Mouse (Mus musculus) embryonic facial prominence, embryonic 15.5 days (tissue): ENCODE measurements around the gene Ccnf. TPM values are rescaled to one million over a fixed set of nuclear protein-coding genes. Genes with fewer than 3 reads are reported as not detected.

Experiments used
- ATAC-seq: fragments of 200-750 bp; cut with Nextera tagmentation; 2 replicates; pipeline ENCODE4 v1.8.0; 2017; ENCODE audit warnings: low read depth, moderate TSS enrichment; ENCODE audit not compliant: insufficient number of reproducible peaks, low FRiP score, low TSS enrichment
- H3K27ac ChIP-seq: fragments of 300-500 bp; sonication (generic); replicated peaks from 2 replicates; pipeline ENCODE4 v1.5.1; 2015; ENCODE audit warnings: mild to moderate bottlenecking, inconsistent platforms
- H3K27me3 ChIP-seq: fragments of 300-500 bp; sonication (generic); 2 replicates; pipeline ENCODE4 v1.6.1; 2015; ENCODE audit warnings: inconsistent platforms
- H3K36me3 ChIP-seq: fragments of 300-500 bp; sonication (generic); 2 replicates; pipeline ENCODE4 v1.6.1; 2015; ENCODE audit warnings: mild to moderate bottlenecking, inconsistent platforms
- H3K4me1 ChIP-seq: fragments of 300-500 bp; sonication (generic); 2 replicates; pipeline ENCODE4 v1.6.1; 2015; ENCODE audit warnings: inconsistent platforms
- H3K4me2 ChIP-seq: fragments of 300-500 bp; sonication (generic); replicated peaks from 2 replicates; pipeline ENCODE4 v1.6.1; 2015; ENCODE audit warnings: mild to moderate bottlenecking, inconsistent platforms
- H3K4me3 ChIP-seq: fragments of 300-500 bp; sonication (generic); replicated peaks from 2 replicates; pipeline ENCODE4 v1.5.1; 2015; ENCODE audit warnings: mild to moderate bottlenecking, inconsistent platforms
- H3K9ac ChIP-seq: fragments of 300-500 bp; sonication (generic); 2 replicates; pipeline ENCODE4 v1.6.1; 2015; ENCODE audit warnings: inconsistent platforms
- H3K9me3 ChIP-seq: fragments of 300-500 bp; sonication (generic); replicated peaks from 2 replicates; pipeline ENCODE4 v1.6.1; 2016; ENCODE audit warnings: inconsistent platforms
- WGBS: fragments of 180-500 bp; shearing (Covaris S2); methylation state at CpG from one replicate; pipeline ENCODE4 v1.1.7; 2015; 5-methylcytosine and 5-hydroxymethylcytosine counted together
- polyA plus RNA-seq: library from polyadenylated mRNA; unstranded; fragments of >200 nt; fragmentation: Nextera tagmentation; extraction: Ambion mirVana; gene quantifications from 2 replicates; pipeline ENCODE4 v1.2.1, GENCODE M21; 2015

The Ccnf gene
- polyA plus RNA-seq, 1 experiment from 2014 or later, result 47.2 TPM

GRCm38 (mm10) chr17:24208641-24209042 lies 42.6 kb downstream of the Ccnf start:
- Histone ChIP-seq H3K9me3 (no peaks in the 10 kb centered on the region), H3K27ac (peak overlapping the region; percentile 93), H3K4me1 (peaks cover 91% of the 10 kb centered on the region), H3K27me3 (no peaks in the 10 kb centered on the region), H3K4me2 (peak overlapping the region; percentile 90), H3K36me3 (no peaks in the 10 kb centered on the region), H3K4me3 (peak overlapping the region; percentile 72), H3K9ac (peak overlapping the region; percentile 58)
- ATAC-seq, result no peak
- WGBS, result 4% methylated on average over 29 of the region's 29 CpGs

DNA sequence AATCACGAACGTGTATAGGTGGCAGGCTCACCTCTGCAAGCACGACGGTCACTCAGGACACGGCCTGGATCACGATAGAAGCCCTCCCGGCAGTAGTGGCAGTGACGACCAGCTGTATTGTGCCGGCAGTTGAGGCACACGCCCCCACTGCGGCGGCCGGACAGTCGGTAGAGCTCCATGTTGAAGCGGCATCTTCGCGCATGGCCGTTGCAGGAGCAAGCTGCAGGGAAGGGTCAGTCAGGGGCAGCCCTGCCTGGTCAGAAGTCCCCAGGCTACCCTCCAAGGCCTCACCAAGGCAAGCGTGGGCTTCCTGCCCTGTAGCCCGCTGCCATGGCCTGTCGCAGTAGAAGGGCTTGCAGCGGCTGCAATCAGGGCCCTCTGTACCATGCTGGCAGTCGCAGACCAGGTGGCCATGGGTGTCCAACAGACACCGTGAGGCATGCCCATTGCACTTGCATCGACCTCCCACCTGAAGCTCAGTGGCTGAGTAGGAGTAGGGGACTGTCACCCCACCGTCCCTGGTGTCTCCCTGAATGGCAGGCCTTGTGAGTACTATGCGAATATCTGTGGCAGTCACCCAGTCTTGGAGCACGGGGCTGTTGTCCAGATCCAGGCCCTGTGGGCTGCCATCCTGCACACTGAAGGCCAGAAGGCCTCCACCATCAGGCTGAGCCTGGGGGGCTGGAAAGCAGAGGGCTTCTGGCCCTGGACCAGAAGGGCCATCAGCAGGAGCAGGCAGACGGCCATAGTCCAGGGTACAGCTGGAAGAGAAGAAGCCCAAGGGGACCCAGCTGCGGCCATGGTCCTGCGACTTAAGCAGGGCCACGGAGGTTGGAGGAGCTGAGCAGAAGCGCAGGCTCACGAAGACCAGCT lies 43.3 kb downstream of the Ccnf start:
- Histone ChIP-seq H3K4me1 (peaks cover 96% of the 10 kb centered on the region), H3K4me2 (peak overlapping the region; percentile 90), H3K36me3 (no peaks in the 10 kb centered on the region), H3K9me3 (no peaks in the 10 kb centered on the region), H3K9ac (peak overlapping the region; percentile 58), H3K27ac (peak overlapping the region; percentile 93), H3K27me3 (no peaks in the 10 kb centered on the region), H3K4me3 (peak overlapping the region; percentile 72)
- 48% methylated on average over 34 of the region's 34 CpGs for WGBS
- no peak for ATAC-seq

- WGBS, result 5% methylated on average over 62 of the region's 62 CpGs
- Histone ChIP-seq H3K4me3 (peak overlapping the region; percentile 72), H3K36me3 (no peaks in the 10 kb centered on the region), H3K4me2 (peak overlapping the region; percentile 90), H3K9ac (peak overlapping the region; percentile 28; the same call in 1 of the 2 replicates), H3K4me1 (peaks cover 85% of the 10 kb centered on the region), H3K9me3 (no peaks in the 10 kb centered on the region), H3K27me3 (no peaks in the 10 kb centered on the region), H3K27ac (peak overlapping the region; percentile 49; the same call in 1 of the 2 replicates)
- ATAC-seq, result no peak
These were observed 44.6 kb downstream of the Ccnf start for GRCm38 (mm10) chr17:24206451-24207351.

DNA sequence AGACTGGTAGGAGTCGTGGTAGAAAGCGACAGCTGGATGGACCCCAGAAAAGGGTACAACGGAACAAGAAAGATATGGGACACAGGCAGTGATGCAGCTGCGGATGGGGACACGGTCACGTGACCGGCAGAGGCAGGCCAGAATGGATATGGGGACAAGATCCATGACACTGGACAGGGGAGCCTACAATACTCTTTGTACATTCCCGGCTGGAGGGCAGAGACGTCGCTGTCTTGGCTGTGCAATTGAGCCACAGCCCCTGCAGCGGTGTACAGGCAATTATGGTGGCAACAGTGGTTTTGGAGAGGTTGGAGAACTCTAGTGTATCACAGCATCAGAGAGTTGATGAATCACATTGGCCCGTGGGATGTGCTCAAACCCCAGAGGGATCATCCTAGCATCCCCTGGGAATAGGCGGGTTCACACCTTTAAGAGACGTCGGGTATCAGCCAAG lies 45.3 kb downstream of the Ccnf start:
- ATAC-seq, result no peak
- Histone ChIP-seq H3K4me1 (peaks cover 77% of the 10 kb centered on the region), H3K27ac (peak overlapping the region; percentile 71), H3K36me3 (no peaks in the 10 kb centered on the region), H3K9ac (peak overlapping the region; percentile 24; the same call in 1 of the 2 replicates), H3K9me3 (no peaks in the 10 kb centered on the region), H3K4me2 (peak overlapping the region; percentile 90), H3K4me3 (peak overlapping the region; percentile 72), H3K27me3 (no peaks in the 10 kb centered on the region)
- 5% methylated on average over 15 of the region's 15 CpGs for WGBS

DNA sequence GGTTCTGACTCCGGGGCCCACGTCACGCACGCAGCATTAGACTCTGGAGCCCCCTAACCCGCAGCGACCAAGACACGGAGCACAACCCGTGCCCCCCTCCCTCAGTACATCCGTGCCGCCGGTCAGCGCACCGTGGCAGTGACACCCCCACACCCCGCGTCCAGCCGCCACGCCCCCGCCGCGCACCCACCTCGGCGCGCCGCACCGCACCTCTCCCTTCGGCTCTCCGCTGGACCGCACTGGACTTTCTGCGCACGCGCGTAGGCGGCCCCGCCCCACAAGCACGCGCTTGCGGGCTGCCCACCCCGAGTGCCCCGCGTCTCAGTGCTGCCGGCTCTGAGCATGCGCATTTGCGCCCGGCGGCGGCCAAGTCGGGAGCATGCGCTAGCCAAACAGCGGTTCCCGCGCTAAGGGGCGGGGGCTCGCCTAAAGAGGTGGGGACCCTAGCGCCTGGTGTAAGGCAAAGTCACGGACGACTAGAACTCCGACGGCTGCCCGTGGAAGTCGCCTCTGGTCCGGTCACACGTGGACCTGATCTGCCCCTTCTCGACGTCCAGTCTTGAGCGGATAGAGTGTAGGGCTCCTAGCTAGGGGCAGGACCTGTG lies 45.9 kb downstream of the Ccnf start, which contains the start of gene Tbc1d24:
Tbc1d24 (minus strand) TSS at position 279 of the 605 bp plus-strand sequence.
- peak; percentile 70 for ATAC-seq
- Histone ChIP-seq H3K27ac (peak within 1 kb of the TSS; percentile 71), H3K36me3 (no peaks in the 10 kb centered on the region), H3K4me2 (peak within 1 kb of the TSS; percentile 90), H3K4me1 (peaks cover 73% of the 10 kb centered on the region), H3K9me3 (no peaks in the 10 kb centered on the region), H3K4me3 (peak within 1 kb of the TSS; percentile 72), H3K27me3 (no peaks in the 10 kb centered on the region), H3K9ac (peak within 1 kb of the TSS; percentile 76)
- WGBS, result under 1% methylated on average over 46 of the region's 65 CpGs

- Histone ChIP-seq H3K4me3 (peak overlapping the region; percentile 72), H3K4me2 (peak overlapping the region; percentile 90), H3K4me1 (peaks cover 73% of the 10 kb centered on the region), H3K36me3 (no peaks in the 10 kb centered on the region), H3K9me3 (no peaks in the 10 kb centered on the region), H3K27ac (peak overlapping the region; percentile 44; the same call in 1 of the 2 replicates), H3K9ac (peak overlapping the region; percentile 76), H3K27me3 (no peaks in the 10 kb centered on the region)
- no peak for ATAC-seq
- 3% methylated on average over 7 of the region's 7 CpGs for WGBS
These were observed 46.4 kb downstream of the Ccnf start for GRCm38 (mm10) chr17:24204846-24205245.

DNA sequence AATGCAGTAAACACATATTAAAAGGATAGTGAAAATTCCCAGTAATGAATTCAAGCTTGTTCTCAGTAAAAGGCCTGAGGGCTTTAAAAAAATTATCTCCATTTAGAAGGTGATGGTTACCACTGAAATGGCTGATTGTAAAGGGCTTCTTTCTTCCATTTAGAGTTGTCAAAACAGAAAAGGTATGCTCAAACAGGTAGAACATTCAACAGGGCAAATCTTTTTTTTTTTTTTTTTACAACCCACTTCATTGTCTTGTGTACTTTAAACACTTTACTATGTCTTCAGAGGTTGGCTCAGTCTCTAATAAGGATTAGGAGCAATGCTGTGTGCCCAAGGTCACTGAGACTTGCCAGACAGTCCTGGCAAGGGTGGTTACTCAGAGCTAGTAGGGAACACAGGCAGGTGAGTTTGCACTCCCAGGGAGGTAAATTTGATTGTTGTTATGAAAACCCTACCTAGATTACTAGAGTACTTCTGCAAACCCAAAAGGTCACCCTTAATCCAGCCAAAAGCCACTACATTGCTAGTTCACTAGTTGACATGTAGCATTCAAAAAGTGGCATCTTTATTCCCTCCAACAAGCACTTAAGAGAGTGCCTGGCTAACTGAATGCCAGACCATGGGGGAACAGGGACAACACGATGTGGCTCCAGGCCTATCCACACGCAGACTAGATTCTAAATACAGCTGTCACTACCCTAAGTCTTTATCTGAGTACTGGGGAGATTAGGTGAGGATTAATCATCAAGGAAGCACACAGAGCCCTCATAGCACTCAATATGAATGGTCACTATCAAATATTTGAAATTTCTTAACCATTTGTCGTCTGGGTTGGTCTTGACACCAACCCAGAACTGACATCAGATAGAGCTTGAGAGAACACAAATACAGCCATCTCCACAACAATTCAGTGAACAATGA lies 47.4 kb downstream of the Ccnf start:
- 60% methylated on average over 3 of the region's 3 CpGs for WGBS
- ATAC-seq, result no peak
- Histone ChIP-seq H3K4me3 (peak overlapping the region; percentile 72; the same call in 1 of the 2 replicates), H3K9ac (peak overlapping the region; percentile 76; the same call in 1 of the 2 replicates), H3K36me3 (no peaks in the 10 kb centered on the region), H3K4me2 (peak overlapping the region; percentile 90), H3K9me3 (no peaks in the 10 kb centered on the region), H3K27ac (no peak overlapping the region), H3K27me3 (no peaks in the 10 kb centered on the region), H3K4me1 (peaks cover 67% of the 10 kb centered on the region)

- H3K36me3 ChIP-seq, result no peaks in the 10 kb centered on the region
- H3K4me2 ChIP-seq, result no peak overlapping the region
- H3K9ac ChIP-seq, result no peak overlapping the region
- H3K4me1 ChIP-seq, result peaks cover 59% of the 10 kb centered on the region
- WGBS, result 40% methylated on average over 4 of the region's 4 CpGs
- no peaks in the 10 kb centered on the region for H3K9me3 ChIP-seq
- ATAC-seq, result no peak
- no peaks in the 10 kb centered on the region for H3K27me3 ChIP-seq
- H3K4me3 ChIP-seq, result no peak overlapping the region
- no peak overlapping the region for H3K27ac ChIP-seq
These were observed 48.2 kb downstream of the Ccnf start for GRCm38 (mm10) chr17:24203068-24203467.

DNA sequence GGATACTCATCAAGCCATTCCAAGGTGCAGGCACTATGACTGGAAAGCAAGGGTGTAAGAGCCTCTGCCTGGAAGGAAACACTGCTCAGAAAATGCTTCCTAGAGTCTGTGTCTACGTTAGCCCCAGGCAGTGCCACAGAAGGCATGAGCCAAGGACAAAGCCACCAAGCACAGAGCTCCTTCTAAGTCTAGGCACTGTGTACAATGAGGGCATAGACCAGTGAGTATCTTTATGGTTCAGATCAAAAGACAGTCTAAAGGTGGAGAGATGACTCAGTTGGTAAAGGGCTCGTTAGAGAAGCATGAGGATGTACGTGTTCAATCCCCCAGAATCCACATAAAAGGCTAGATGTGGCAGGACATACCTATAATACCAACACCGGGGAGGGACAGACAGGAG lies 50.2 kb downstream of the Ccnf start:
- Histone ChIP-seq H3K9ac (no peak overlapping the region), H3K36me3 (no peaks in the 10 kb centered on the region), H3K27me3 (no peaks in the 10 kb centered on the region), H3K4me2 (no peak overlapping the region), H3K27ac (no peak overlapping the region), H3K9me3 (no peaks in the 10 kb centered on the region), H3K4me1 (peaks cover 40% of the 10 kb centered on the region), H3K4me3 (no peak overlapping the region)
- 79% methylated on average over 4 of the region's 4 CpGs for WGBS
- no peak for ATAC-seq

DNA sequence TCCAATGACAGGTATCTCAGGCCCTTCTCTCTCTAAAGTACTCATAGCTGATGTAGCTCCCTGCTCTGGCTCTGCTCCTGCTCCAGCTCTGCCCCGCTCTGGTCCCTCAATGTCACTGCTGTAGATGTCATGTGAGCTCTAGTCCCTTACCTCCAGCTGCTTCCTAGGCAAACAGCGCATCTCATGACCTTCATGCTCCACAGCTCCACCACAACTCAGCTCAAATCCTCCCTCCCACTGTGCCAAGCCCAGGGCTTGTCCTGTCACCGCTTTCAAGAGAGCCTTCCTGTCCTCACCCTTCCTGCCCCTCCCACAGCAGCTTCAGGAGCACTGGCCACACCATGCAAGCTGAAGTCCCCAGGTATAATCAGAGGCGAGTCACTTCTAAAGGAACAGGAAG lies 51.5 kb downstream of the Ccnf start:
- Histone ChIP-seq H3K9ac (no peak overlapping the region), H3K36me3 (no peaks in the 10 kb centered on the region), H3K27me3 (no peaks in the 10 kb centered on the region), H3K4me1 (peaks cover 32% of the 10 kb centered on the region), H3K9me3 (no peaks in the 10 kb centered on the region), H3K4me2 (no peak overlapping the region), H3K4me3 (no peak overlapping the region), H3K27ac (no peak overlapping the region)
- WGBS, result 63% methylated on average over 4 of the region's 4 CpGs
- ATAC-seq, result no peak
